Mouse (Mus musculus): Measurements from ENCODE around the gene Zdhhc8.

GRCm38 (mm10) chr16:18173231-18173630 is 61.7 kb downstream of the Zdhhc8 start:
- no peak for TF ChIP-seq POLR2A (IDR thresholded peaks at IDR 0.05; ENCODE audit: low read depth, low read length)
- TF ChIP-seq CTCF (IDR thresholded peaks at IDR 0.05; ENCODE audit: extremely low read depth, insufficient read length, insufficient replicate concordance, low read depth, low read length): no peak

Measured in small intestine, adult 2 months (tissue).